Mouse (Mus musculus) kidney, adult 8-10 months (tissue): ENCODE data around the gene Crygd.
"Not testable (repeated sequence)": the region's sequence is repeated elsewhere in the genome, so short reads cannot be mapped to it uniquely, and the experiment has no call there.

Source experiments
- DNase-seq, 2 experiments: peaks; one replicate each; pipeline ENCODE4 v3.0.0; 2022

Crygd gene

GRCm38 (mm10) chr1:65063352-65063751 is at the start of gene Crygd:
Gene Crygd, minus strand, starts transcription at chr1:65063452.
- DNase-seq, result no peak

- DNase-seq, result peak in 1 of 2 experiments; percentile 40
Measured at GRCm38 (mm10) chr1:65112807-65113196, 49.5 kb upstream of the Crygd start.

- peak; percentile 74 to 78 for DNase-seq
Measured at GRCm38 (mm10) chr1:65112031-65112806, 49.0 kb upstream of the Crygd start.

DNA sequence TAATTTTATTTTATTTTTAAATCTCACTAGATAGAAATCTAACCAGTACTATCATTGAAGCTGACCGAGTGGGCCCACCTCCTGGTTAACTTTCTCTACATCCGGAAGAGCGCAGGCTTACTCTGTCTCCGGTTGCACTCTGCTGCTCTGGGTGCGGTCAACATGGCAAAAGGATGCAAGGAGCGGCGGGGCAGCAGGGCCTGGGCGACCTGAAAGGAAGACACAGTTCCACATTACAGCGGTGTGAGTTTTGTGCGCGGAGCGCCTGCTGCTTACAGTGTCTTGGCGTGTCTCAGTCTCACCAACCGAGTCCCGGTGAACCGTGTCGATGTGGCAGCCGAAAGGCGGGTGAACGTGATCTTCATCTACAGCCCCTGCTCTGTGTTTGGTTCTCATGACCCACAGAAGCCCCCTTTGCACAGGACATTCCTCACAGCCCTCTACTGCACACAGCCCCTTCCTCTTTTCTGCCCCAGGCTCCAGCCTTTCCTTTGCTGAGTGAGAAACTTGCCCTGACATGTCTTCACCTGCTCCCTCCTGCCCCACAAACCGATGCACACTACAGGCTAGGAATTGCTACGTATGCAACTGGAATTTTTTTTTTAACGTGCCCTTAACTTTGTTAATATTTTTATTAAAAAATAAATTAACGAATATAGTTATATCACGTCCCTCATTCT is 46.6 kb upstream of the Crygd start:
- no peak for DNase-seq

DNA sequence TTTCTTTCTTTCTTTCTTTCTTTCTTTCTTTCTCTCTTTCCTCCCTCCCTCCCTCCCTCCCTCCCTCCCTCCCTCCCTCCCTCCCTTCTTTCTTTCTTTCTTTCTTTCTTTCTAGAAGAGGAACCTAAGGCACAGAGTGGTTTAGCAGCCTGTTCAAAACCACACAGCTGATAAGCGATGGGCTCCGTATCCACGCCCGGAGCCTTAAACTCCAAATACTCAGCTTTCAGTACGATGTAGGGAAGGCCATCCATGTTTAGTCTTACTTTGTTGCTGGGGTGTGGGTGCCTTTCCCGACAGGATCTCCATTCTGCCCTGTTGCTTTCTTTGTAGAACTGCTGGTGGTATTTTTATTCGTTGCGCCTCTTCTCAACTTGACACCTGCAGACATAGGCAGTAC is 45.9 kb upstream of the Crygd start:
- DNase-seq, result no peak

DNA sequence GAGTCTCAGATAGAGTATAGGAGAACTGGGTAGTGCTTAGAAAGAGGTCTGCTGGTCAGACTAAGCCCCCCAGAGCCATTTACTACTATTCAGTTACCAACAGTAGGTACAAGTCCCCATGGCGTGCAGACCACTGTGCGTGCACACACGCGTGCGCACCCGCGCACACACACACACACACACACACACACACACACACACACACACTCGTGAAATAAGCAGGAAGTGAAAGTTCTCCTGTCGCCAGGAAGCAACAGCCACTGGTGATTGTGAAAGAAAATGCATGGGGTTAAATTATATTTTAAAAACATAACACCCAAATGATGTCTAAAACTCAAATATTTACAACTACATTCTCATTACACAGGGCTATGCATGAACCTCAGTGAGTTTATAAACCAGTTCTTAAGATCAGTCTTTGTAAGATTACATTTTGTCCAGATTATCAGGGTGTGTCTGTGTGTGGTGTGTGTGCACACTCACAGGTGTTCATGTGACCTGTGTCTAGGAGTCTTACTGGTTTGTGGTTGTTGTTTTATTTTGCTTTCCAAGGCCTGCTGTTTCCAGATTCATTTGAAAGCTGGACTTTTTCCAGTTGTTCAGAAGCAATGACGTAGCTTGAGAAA is 44.5 kb upstream of the Crygd start:
- DNase-seq, result no peak

- DNase-seq, result no peak
Measured at GRCm38 (mm10) chr1:65103273-65103672, 40.0 kb upstream of the Crygd start, which contains the start of gene Cryga. Gene Cryga, minus strand, starts transcription at chr1:65103373.

DNA sequence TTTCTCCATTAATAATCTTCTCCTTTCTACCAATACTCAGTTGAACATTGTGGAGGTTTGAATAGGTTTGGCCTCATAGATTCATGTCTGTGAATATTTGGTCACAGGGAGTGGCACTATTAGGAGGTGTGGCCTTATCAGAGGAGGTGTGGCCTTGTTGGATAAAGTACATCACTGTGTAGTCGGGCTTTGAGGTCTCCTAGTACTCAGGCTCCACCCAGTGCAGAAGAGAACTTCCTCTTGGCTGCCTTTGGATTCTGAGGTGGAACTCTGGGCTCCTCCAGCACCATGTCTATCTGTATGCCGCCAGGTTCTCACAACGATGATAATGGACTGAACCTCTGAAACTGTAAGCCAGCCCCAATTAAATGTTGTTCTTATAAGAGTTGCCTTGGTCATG is 33.7 kb upstream of the Crygd start:
- DNase-seq, result no peak

GRCm38 (mm10) chr1:65091566-65091965 is 28.3 kb upstream of the Crygd start:
- DNase-seq, result no peak

DNA sequence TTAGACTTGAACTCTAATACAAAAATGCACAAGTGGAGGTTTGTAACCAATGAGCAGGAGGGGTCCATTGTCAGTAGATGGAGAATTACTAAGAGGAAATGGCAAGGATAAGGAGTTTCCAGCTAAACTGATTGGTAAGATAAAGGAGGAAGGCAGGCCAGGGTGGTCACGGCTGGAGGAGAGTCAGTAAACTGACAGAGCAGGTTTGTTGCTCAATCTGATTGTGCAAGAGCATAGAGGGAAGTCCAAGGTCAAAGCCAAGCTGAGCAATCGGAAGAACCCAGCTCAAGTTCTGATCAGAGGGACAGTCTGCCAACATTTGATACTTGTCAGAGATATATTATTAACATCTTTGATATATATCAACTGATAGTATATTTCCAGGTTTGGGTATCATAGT is 27.1 kb upstream of the Crygd start:
- no peak for DNase-seq

GRCm38 (mm10) chr1:65088567-65089356 is 25.5 kb upstream of the Crygd start:
- DNase-seq, result no peak

DNA sequence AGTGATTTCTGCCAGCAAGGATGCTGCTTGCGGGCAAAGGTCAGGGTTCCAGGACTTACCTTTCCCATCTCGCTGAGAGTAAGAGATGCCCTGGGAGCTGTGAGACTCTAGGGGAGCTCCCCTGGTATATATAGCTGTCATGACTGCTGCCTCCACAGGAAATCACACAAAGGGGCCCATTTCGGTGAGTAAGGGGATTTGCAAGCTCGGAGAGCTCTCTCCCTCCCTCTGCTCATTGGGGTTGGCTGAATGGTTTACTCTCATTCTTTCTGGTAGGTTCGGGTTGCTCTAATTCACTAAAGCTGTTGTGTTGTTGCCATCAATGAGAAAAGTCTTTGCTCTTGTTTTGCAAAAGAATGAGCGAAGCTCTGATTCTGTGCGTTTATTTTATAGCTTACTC is 18.9 kb upstream of the Crygd start, which contains the start of gene Crygb:
Gene Crygb, minus strand, starts transcription at position 101 of the 400 bp plus-strand sequence.
- no peak for DNase-seq

- DNase-seq, result no peak
Measured at GRCm38 (mm10) chr1:65075607-65076006, 12.4 kb upstream of the Crygd start.

- no peak for DNase-seq
Measured at GRCm38 (mm10) chr1:65073589-65073988, 10.3 kb upstream of the Crygd start, which contains the start of gene Crygc. Gene Crygc, minus strand, starts transcription at chr1:65073689.

- no peak for DNase-seq
Measured at GRCm38 (mm10) chr1:65067842-65068241, 4.6 kb upstream of the Crygd start.

GRCm38 (mm10) chr1:65064201-65064600 is 949 bp upstream of the Crygd start:
- no peak for DNase-seq

GRCm38 (mm10) chr1:65052140-65052539 is 11.1 kb downstream of the Crygd start:
- DNase-seq, result no peak

DNA sequence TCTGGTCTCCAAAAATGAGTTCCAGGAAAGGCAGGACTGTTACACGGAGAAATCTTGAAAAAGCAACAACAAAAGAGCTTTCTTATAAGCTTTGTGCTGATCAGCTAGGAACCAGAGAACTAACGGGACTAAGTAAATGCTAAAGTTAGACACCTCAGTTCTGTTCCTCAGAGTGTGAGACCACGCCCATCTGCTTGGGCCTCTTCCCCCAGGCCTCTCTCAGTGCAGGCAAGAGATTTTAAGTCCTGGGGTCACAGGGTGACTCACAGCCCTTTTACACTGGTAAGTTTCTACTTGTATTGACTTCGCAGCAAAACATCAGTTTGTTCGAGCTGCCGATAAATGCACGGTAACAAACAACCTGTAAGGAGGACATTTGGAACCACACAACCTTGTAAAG is 11.6 kb downstream of the Crygd start:
- no peak for DNase-seq

DNA sequence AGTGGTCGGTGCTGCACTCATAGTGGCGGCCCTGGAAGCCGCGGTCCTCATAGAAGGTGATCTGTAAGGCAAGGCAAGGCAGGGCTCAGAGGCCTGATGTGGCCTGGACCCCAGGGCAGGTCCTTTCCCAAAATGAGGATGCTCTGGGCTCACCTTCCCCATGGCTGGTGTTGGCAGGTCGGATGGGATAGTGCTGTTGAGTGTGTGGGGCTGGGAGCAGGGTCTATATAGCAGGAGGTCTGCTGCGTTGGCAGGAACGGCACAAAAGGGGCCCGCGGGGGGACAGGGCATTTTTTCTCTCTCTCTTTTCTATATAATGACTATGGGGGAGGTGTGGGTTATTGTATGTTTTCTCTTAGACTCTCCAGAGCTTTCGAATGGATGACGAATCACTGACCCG is 12.3 kb downstream of the Crygd start, which contains the start of gene Cryge:
Gene Cryge, minus strand, starts transcription at position 198 of the 400 bp plus-strand sequence.
- not testable (repeated sequence) for DNase-seq

DNA sequence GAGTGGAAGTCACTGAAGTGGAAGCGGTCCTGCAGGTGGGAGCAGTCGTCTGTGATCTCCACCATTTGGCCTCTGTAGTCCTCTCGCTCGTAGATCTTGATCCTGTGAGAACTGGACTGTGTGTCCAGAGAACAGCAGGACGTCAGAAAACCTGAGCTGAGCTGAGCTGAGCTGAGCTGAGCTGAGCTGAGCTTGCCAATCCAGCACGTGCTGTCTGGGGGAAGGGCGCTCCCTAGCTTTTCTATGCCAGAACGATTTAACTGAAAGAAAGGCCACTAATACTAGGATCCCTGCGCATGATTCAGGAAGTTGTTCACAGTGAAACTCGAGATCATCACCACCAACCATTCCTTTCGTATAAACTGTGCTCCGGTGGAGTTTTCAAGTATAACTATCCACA is 14.5 kb downstream of the Crygd start:
- peak; percentile 43 to 50 for DNase-seq

- DNase-seq, result peak; percentile 6 to 14
Measured at GRCm38 (mm10) chr1:65046401-65047109, 16.7 kb downstream of the Crygd start.

DNA sequence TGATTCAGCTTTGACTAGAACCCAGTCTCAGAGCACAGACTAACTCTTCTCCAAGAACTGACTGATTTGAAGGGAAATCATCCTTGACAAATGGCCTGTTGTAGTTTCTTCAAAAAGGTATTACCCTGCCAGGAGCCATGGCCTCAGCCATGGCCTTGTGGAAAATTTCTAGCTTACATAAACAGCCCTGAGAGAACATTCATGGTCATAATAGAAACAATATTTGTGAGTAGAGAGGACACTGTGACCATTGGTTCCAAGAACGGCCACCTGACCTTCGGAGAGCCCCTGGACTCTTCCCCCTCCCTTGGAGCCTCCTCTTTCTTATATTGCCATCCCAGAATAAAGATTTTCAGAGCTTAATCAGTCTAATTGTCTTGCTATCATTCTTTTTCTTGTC is 19.8 kb downstream of the Crygd start:
- DNase-seq, result no peak
